ENCODE assay signal across 22 mouse cellular contexts in genomic region chr4:70278882-70279281, GRCm38 (mm10).
"Had no signal": no experiment of that assay in that cellular context is flagged by ENCODE, and none has a peak within 500 bp of the region (broad histone marks: within the 10 kb centered on the region; RNA-seq: fewer than 3 reads in every experiment).

No protein-coding gene starts in this region.

- ATAC-seq: liver, embryonic 12.5 days; midbrain, embryonic 13.5 days; midbrain, embryonic 16.5 days had no signal

- H3K27ac ChIP-seq: kidney, postnatal 0 days; layer of hippocampus, adult 2 months; limb, embryonic 10.5 days; limb, embryonic 13.5 days; liver, embryonic 12.5 days; liver, embryonic 15.5 days; lung, embryonic 15.5 days; midbrain, embryonic 13.5 days; neural tube, embryonic 13.5 days had no signal

- DNase-seq: kidney, postnatal 25 days; layer of hippocampus, adult 9-11 months; liver; lung, adult 18-20 months; lung, postnatal 10 days; lung, postnatal 4 days; retina, postnatal 1 day; right cerebral cortex, postnatal 25 days; spleen, adult 18-20 months; thymus, adult 18-20 months; thymus, postnatal 36 days had no signal

- H3K4me2 ChIP-seq: limb, embryonic 13.5 days; liver, embryonic 12.5 days; liver, embryonic 15.5 days; lung, embryonic 15.5 days; midbrain, embryonic 13.5 days; neural tube, embryonic 13.5 days had no signal

- H3K9me3 ChIP-seq: limb, embryonic 10.5 days; limb, embryonic 13.5 days; liver, embryonic 12.5 days; liver, embryonic 15.5 days; lung, embryonic 15.5 days; midbrain, embryonic 13.5 days; neural tube, embryonic 13.5 days had no signal

- H3K27me3 ChIP-seq: limb, embryonic 13.5 days; liver, embryonic 12.5 days; liver, embryonic 15.5 days; lung, embryonic 15.5 days; midbrain, embryonic 13.5 days; neural tube, embryonic 13.5 days had no signal

- H3K4me1 ChIP-seq: limb, embryonic 10.5 days; limb, embryonic 13.5 days; liver, embryonic 12.5 days; liver, embryonic 15.5 days; lung, embryonic 15.5 days; midbrain, embryonic 13.5 days; neural tube, embryonic 13.5 days had no signal

- H3K4me3 ChIP-seq: layer of hippocampus, adult 2 months; limb, embryonic 10.5 days; limb, embryonic 13.5 days; liver, embryonic 12.5 days; liver, embryonic 15.5 days; lung, embryonic 15.5 days; midbrain, embryonic 13.5 days; myocyte; neural tube, embryonic 13.5 days had no signal

- H3K9ac ChIP-seq: limb, embryonic 13.5 days; liver, embryonic 12.5 days; liver, embryonic 15.5 days; lung, embryonic 15.5 days; midbrain, embryonic 13.5 days; neural tube, embryonic 13.5 days had no signal
